Mouse (Mus musculus): ENCODE data around the gene Nynrin. TPM values are rescaled to one million over a fixed set of nuclear protein-coding genes. Genes with fewer than 3 reads are reported as not detected.
A peak's percentile ranks its signal among the peaks of the same experiment; 100 is the strongest.

Gene Nynrin
- polyA plus RNA-seq, 1 experiment from 2014 or later: 5.8 TPM

GRCm38 (mm10) chr14:55882171-55882641 is 28.4 kb downstream of the Nynrin start:
- H3K4me2 ChIP-seq (ENCODE audit: low read depth, low read length): no peak overlapping the region
- WGBS: 70% methylated on average over 6 of the region's 6 CpGs
- no peaks in the 10 kb centered on the region for H3K27me3 ChIP-seq (ENCODE audit: control insufficient read depth, insufficient read depth, low read length)
- H3K4me3 ChIP-seq (ENCODE audit: low read depth, low read length): no peak overlapping the region
- 0 out of 2 replicates have a peak, but pooled peaks cover 1% of the 10 kb centered on the region for H3K36me3 ChIP-seq (ENCODE audit: control insufficient read depth, insufficient read depth, low read length)
- no peak overlapping the region for H3K9ac ChIP-seq (replicated peaks; ENCODE audit: low read depth, low read length)
- H3K4me1 ChIP-seq (ENCODE audit: control insufficient read depth, insufficient read depth, low read length): peaks cover 13% of the 10 kb centered on the region
- ATAC-seq (ENCODE audit: low read depth): no peak
- H3K27ac ChIP-seq (ENCODE audit: low read depth, low read length): no peak overlapping the region
- no peaks in the 10 kb centered on the region for H3K9me3 ChIP-seq (ENCODE audit: control insufficient read depth, low read length)

- Histone ChIP-seq H3K4me2 (ENCODE audit: low read depth, low read length) (no peak overlapping the region), H3K9ac (replicated peaks; ENCODE audit: low read depth, low read length) (no peak overlapping the region), H3K9me3 (ENCODE audit: control insufficient read depth, low read length) (no peaks in the 10 kb centered on the region), H3K27ac (ENCODE audit: low read depth, low read length) (no peak overlapping the region), H3K4me1 (ENCODE audit: control insufficient read depth, insufficient read depth, low read length) (peaks cover 13% of the 10 kb centered on the region), H3K27me3 (ENCODE audit: control insufficient read depth, insufficient read depth, low read length) (no peaks in the 10 kb centered on the region), H3K36me3 (ENCODE audit: control insufficient read depth, insufficient read depth, low read length) (0 out of 2 replicates have a peak, but pooled peaks cover 11% of the 10 kb centered on the region), H3K4me3 (ENCODE audit: low read depth, low read length) (no peak overlapping the region)
- WGBS: 94% methylated on average over 13 of the region's 13 CpGs
- no peak for ATAC-seq (ENCODE audit: low read depth)
Observed at GRCm38 (mm10) chr14:55883149-55883661, 29.4 kb downstream of the Nynrin start.

- no peaks in the 10 kb centered on the region for H3K27me3 ChIP-seq (ENCODE audit: control insufficient read depth, insufficient read depth, low read length)
- 92% methylated on average over 12 of the region's 12 CpGs for WGBS
- H3K9me3 ChIP-seq (ENCODE audit: control insufficient read depth, low read length): no peaks in the 10 kb centered on the region
- H3K9ac ChIP-seq (replicated peaks; ENCODE audit: low read depth, low read length): no peak overlapping the region
- no peak overlapping the region for H3K4me3 ChIP-seq (ENCODE audit: low read depth, low read length)
- peaks cover 13% of the 10 kb centered on the region for H3K4me1 ChIP-seq (ENCODE audit: control insufficient read depth, insufficient read depth, low read length)
- ATAC-seq (ENCODE audit: low read depth): no peak
- H3K27ac ChIP-seq (ENCODE audit: low read depth, low read length): no peak overlapping the region
- 0 out of 2 replicates have a peak, but pooled peaks cover 11% of the 10 kb centered on the region for H3K36me3 ChIP-seq (ENCODE audit: control insufficient read depth, insufficient read depth, low read length)
- no peak overlapping the region for H3K4me2 ChIP-seq (ENCODE audit: low read depth, low read length)
Observed at GRCm38 (mm10) chr14:55883663-55884062, 29.9 kb downstream of the Nynrin start.

- Histone ChIP-seq H3K4me3 (ENCODE audit: low read depth, low read length) (peak within 1 kb of the TSS; percentile 84), H3K9me3 (ENCODE audit: control insufficient read depth, low read length) (no peaks in the 10 kb centered on the region), H3K4me2 (ENCODE audit: low read depth, low read length) (peak within 1 kb of the TSS; percentile 86), H3K9ac (replicated peaks; ENCODE audit: low read depth, low read length) (peak within 1 kb of the TSS; percentile 86), H3K4me1 (ENCODE audit: control insufficient read depth, insufficient read depth, low read length) (peaks cover 13% of the 10 kb centered on the region), H3K27me3 (ENCODE audit: control insufficient read depth, insufficient read depth, low read length) (no peaks in the 10 kb centered on the region), H3K36me3 (ENCODE audit: control insufficient read depth, insufficient read depth, low read length) (0 out of 2 replicates have a peak, but pooled peaks cover 11% of the 10 kb centered on the region), H3K27ac (ENCODE audit: low read depth, low read length) (peak within 1 kb of the TSS; percentile 72)
- ATAC-seq (ENCODE audit: low read depth): peak; percentile 56
- WGBS: 23% methylated on average over 4 of the region's 4 CpGs
Observed at GRCm38 (mm10) chr14:55884166-55884565, 30.4 kb downstream of the Nynrin start, which contains the start of gene Cbln3. Gene Cbln3 (minus strand): TSS chr14:55884392.

- H3K27ac ChIP-seq (ENCODE audit: low read depth, low read length): peak within 1 kb of the TSS; percentile 72
- peak within 1 kb of the TSS; percentile 86 for H3K4me2 ChIP-seq (ENCODE audit: low read depth, low read length)
- H3K27me3 ChIP-seq (ENCODE audit: control insufficient read depth, insufficient read depth, low read length): no peaks in the 10 kb centered on the region
- H3K4me3 ChIP-seq (ENCODE audit: low read depth, low read length): peak within 1 kb of the TSS; percentile 84
- 1% methylated on average over 22 of the region's 30 CpGs for WGBS
- peak within 1 kb of the TSS; percentile 86 for H3K9ac ChIP-seq (replicated peaks; ENCODE audit: low read depth, low read length)
- ATAC-seq (ENCODE audit: low read depth): peak; percentile 91
- H3K36me3 ChIP-seq (ENCODE audit: control insufficient read depth, insufficient read depth, low read length): 0 out of 2 replicates have a peak, but pooled peaks cover 11% of the 10 kb centered on the region
- peaks cover 13% of the 10 kb centered on the region for H3K4me1 ChIP-seq (ENCODE audit: control insufficient read depth, insufficient read depth, low read length)
- no peaks in the 10 kb centered on the region for H3K9me3 ChIP-seq (ENCODE audit: control insufficient read depth, low read length)
Observed at GRCm38 (mm10) chr14:55884713-55885113, 30.9 kb downstream of the Nynrin start, which contains the start of gene Khnyn. Gene Khnyn (plus strand): TSS chr14:55884947.

GRCm38 (mm10) chr14:55885114-55885790 is 31.4 kb downstream of the Nynrin start:
- Histone ChIP-seq H3K9ac (replicated peaks; ENCODE audit: low read depth, low read length) (peak overlapping the region; percentile 86), H3K27ac (ENCODE audit: low read depth, low read length) (peak overlapping the region; percentile 72), H3K27me3 (ENCODE audit: control insufficient read depth, insufficient read depth, low read length) (no peaks in the 10 kb centered on the region), H3K4me3 (ENCODE audit: low read depth, low read length) (peak overlapping the region; percentile 84), H3K4me2 (ENCODE audit: low read depth, low read length) (peak overlapping the region; percentile 86), H3K36me3 (ENCODE audit: control insufficient read depth, insufficient read depth, low read length) (peaks cover 11% of the 10 kb centered on the region; the same call in 1 of the 2 replicates), H3K9me3 (ENCODE audit: control insufficient read depth, low read length) (no peaks in the 10 kb centered on the region), H3K4me1 (ENCODE audit: control insufficient read depth, insufficient read depth, low read length) (peaks cover 13% of the 10 kb centered on the region)
- under 1% methylated on average over 19 of the region's 30 CpGs for WGBS
- ATAC-seq (ENCODE audit: low read depth): peak; percentile 65

GRCm38 (mm10) chr14:55885791-55886271 is 32.0 kb downstream of the Nynrin start:
- Histone ChIP-seq H3K27me3 (ENCODE audit: control insufficient read depth, insufficient read depth, low read length) (no peaks in the 10 kb centered on the region), H3K9me3 (ENCODE audit: control insufficient read depth, low read length) (no peaks in the 10 kb centered on the region), H3K4me3 (ENCODE audit: low read depth, low read length) (peak overlapping the region; percentile 84), H3K9ac (replicated peaks; ENCODE audit: low read depth, low read length) (peak overlapping the region; percentile 86), H3K27ac (ENCODE audit: low read depth, low read length) (no peak overlapping the region), H3K4me2 (ENCODE audit: low read depth, low read length) (peak overlapping the region; percentile 86), H3K36me3 (ENCODE audit: control insufficient read depth, insufficient read depth, low read length) (peaks cover 11% of the 10 kb centered on the region; the same call in 1 of the 2 replicates), H3K4me1 (ENCODE audit: control insufficient read depth, insufficient read depth, low read length) (peaks cover 13% of the 10 kb centered on the region)
- 11% methylated on average over 16 of the region's 16 CpGs for WGBS
- no peak for ATAC-seq (ENCODE audit: low read depth)

- no peak overlapping the region for H3K9ac ChIP-seq (replicated peaks; ENCODE audit: low read depth, low read length)
- peaks cover 11% of the 10 kb centered on the region; the same call in 1 of the 2 replicates for H3K36me3 ChIP-seq (ENCODE audit: control insufficient read depth, insufficient read depth, low read length)
- no peaks in the 10 kb centered on the region for H3K27me3 ChIP-seq (ENCODE audit: control insufficient read depth, insufficient read depth, low read length)
- no peaks in the 10 kb centered on the region for H3K9me3 ChIP-seq (ENCODE audit: control insufficient read depth, low read length)
- no peak for ATAC-seq (ENCODE audit: low read depth)
- H3K4me2 ChIP-seq (ENCODE audit: low read depth, low read length): no peak overlapping the region
- peaks cover 13% of the 10 kb centered on the region for H3K4me1 ChIP-seq (ENCODE audit: control insufficient read depth, insufficient read depth, low read length)
- H3K4me3 ChIP-seq (ENCODE audit: low read depth, low read length): no peak overlapping the region
- 88% methylated on average over 24 of the region's 24 CpGs for WGBS
- no peak overlapping the region for H3K27ac ChIP-seq (ENCODE audit: low read depth, low read length)
Observed at GRCm38 (mm10) chr14:55886571-55887382, 33.0 kb downstream of the Nynrin start.

Measured in neural tube, embryonic 14.5 days (tissue).